Mouse (Mus musculus) lung, postnatal 0 days (tissue): ENCODE data around the gene Lgals1.

Source experiments
- CTCF ChIP-seq: IDR thresholded peaks from 2 replicates; pipeline ENCODE4 v1.5.1; 2016; ENCODE audit warnings: antibody characterized with exemption, mild to moderate bottlenecking
- EP300 ChIP-seq: IDR thresholded peaks from 2 replicates; pipeline ENCODE4 v1.6.1; 2016; ENCODE audit warnings: antibody characterized with exemption, mild to moderate bottlenecking, control low read depth

GRCm38 (mm10) chr15:78922700-78923099 lies 3.8 kb upstream of the Lgals1 start:
- TF ChIP-seq EP300: no peak
- no peak for TF ChIP-seq CTCF
